Comparison of ENCODE assay signal across 17 mouse cellular contexts in the genomic region with DNA sequence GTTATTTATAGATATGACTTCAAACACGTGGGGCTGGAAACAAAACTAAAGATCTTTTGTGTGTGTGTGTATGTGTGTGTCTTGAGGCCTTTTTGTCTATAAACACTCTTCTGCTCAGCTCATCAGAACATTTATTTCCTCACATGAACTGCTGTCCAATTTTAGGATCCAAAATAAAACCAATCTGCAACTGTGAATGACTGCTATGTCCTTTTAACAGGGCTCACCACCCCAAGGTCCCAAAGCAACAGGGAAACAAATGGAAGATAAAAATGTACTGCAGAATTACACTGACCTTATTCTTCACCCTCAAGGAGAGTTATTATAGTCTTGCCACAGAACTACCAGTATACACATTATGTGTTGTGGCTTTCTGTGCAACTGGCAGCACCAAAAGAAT. TPM values are rescaled to one million over a fixed set of nuclear protein-coding genes. Genes with fewer than 3 reads are reported as not detected.
DNase-seq lines count a peak whose midpoint lies in the region; TF ChIP-seq lines count a peak whose summit lies in the region.
"Had no signal": no experiment of that assay in that cellular context is flagged by ENCODE, and none has a peak within 500 bp of the region (broad histone marks: within the 10 kb centered on the region; RNA-seq: fewer than 3 reads in every experiment).

No protein-coding gene starts in this region.

- TF ChIP-seq CTCF in bone marrow macrophage, adult 2 months (IDR thresholded peaks at IDR 0.05; ENCODE audit: low read depth, low read length) = no peak
- TF ChIP-seq CTCF in left cerebral cortex, adult 2 months (IDR thresholded peaks at IDR 0.05) = no peak

- intact Hi-C loops in heart, postnatal 25 days (cut with DNase I) = no loop called here
- intact Hi-C loops in heart, postnatal 10 days (cut with DNase I) = no loop called here
- intact Hi-C loops in left cerebral cortex, adult 2 months (cut with DNase I) = no loop called here

- peak overlapping the region; percentile 76 for H3K27ac ChIP-seq in bone marrow macrophage, adult 2 months (ENCODE audit: insufficient read depth, low read depth, low read length)
- H3K27ac ChIP-seq in left cerebral cortex, adult 2 months = no peak overlapping the region
- H3K27ac ChIP-seq: embryonic facial prominence, embryonic 10.5 days; forebrain, embryonic 10.5 days; heart, embryonic 10.5 days; hindbrain, embryonic 12.5 days; hindbrain, postnatal 0 days had no signal

- DNase-seq in heart, adult 18-20 months = peak; percentile 14 to 29
- DNase-seq in heart, postnatal 25 days (ENCODE audit: low spot score) = no peak
- peak; percentile 16 to 18 for DNase-seq in heart, postnatal 10 days
- no peak for DNase-seq in heart, adult 8-10 months (ENCODE audit: low spot score)
- no peak for DNase-seq in left cerebral cortex, adult 2 months (ENCODE audit: extremely low spot score in 1 of 2, low spot score in 2 of 2)
- DNase-seq: adrenal gland, adult 2 months; adrenal gland, postnatal 25 days; cerebellum, adult 2 months; cerebellum, postnatal 10 days; heart, postnatal 14 days; kidney, adult 11 months had no signal

- peaks cover 50% of the 10 kb centered on the region for H3K4me1 ChIP-seq in bone marrow macrophage, adult 2 months (ENCODE audit: control insufficient read depth, insufficient read depth, low read length)
- H3K4me1 ChIP-seq: embryonic facial prominence, embryonic 10.5 days; forebrain, embryonic 10.5 days; heart, embryonic 10.5 days; hindbrain, embryonic 12.5 days had no signal

- TF ChIP-seq POLR2A in bone marrow macrophage, adult 2 months (IDR thresholded peaks at IDR 0.05; ENCODE audit: borderline replicate concordance, low read depth, low read length) = no peak

- no peak overlapping the region for H3K4me3 ChIP-seq in bone marrow macrophage, adult 2 months (ENCODE audit: insufficient read depth, low read length)
- no peak overlapping the region for H3K4me3 ChIP-seq in left cerebral cortex, adult 2 months
- H3K4me3 ChIP-seq: embryonic facial prominence, embryonic 10.5 days; forebrain, embryonic 10.5 days; heart, embryonic 10.5 days; hindbrain, embryonic 12.5 days had no signal

RNA-seq across cellular contexts. Expression of a gene that starts 11.2 kb away (rescaled TPM):
- total RNA-seq in heart, adult 18-20 months (2021) = 10 to 100 TPM; 49.7 to 53.9 TPM
- 10 to 100 TPM; 39.2 to 48.4 TPM for total RNA-seq in heart, postnatal 25 days (2021)
- total RNA-seq in heart, postnatal 10 days (2021) = 10 to 100 TPM; 37.5 to 39.7 TPM
- 10 to 100 TPM; 50.7 to 59.6 (median 55.4) TPM for total RNA-seq in heart, adult 8-10 months (2022)
- 28.8 and 35.7 TPM in 2 replicates for polyA plus RNA-seq in bone marrow macrophage, adult 2 months (2012; ENCODE audit: insufficient read depth, insufficient read length, missing spikeins)
- 10 to 100 TPM; 83.7 to 84.1 TPM for total RNA-seq in left cerebral cortex, adult 2 months (2021)

RNA-seq across cellular contexts. Expression of a gene that starts 11.4 kb away (rescaled TPM):
- 1 to 10 TPM; 8.0 to 8.4 TPM for total RNA-seq in heart, adult 18-20 months (2021)
- total RNA-seq in heart, postnatal 25 days (2021) = 1 to 10 TPM; 5.9 to 6.2 TPM
- 1 to 10 TPM; 5.2 to 7.8 TPM for total RNA-seq in heart, postnatal 10 days (2021)
- 1 to 10 TPM; 5.8 to 8.5 (median 6.5) TPM for total RNA-seq in heart, adult 8-10 months (2022)
- polyA plus RNA-seq in bone marrow macrophage, adult 2 months (2012; ENCODE audit: insufficient read depth, insufficient read length, missing spikeins) = 4.8 and 4.9 TPM in 2 replicates
- 1 to 10 TPM; 4.9 to 6.5 TPM for total RNA-seq in left cerebral cortex, adult 2 months (2021)

RNA-seq across cellular contexts. Expression of a gene that starts 30.7 kb away (rescaled TPM):
- total RNA-seq in heart, adult 18-20 months (2021) = 10 to 100 TPM; 14.5 to 16.6 TPM
- total RNA-seq in heart, postnatal 25 days (2021) = 10 to 100 TPM; 14.5 to 16.8 TPM
- 10 to 100 TPM; 21.9 to 22.7 TPM for total RNA-seq in heart, postnatal 10 days (2021)
- 10 to 100 TPM; 16.2 to 18.1 (median 16.6) TPM for total RNA-seq in heart, adult 8-10 months (2022)
- polyA plus RNA-seq in bone marrow macrophage, adult 2 months (2012; ENCODE audit: insufficient read depth, insufficient read length, missing spikeins) = 24.0 and 26.3 TPM in 2 replicates
- total RNA-seq in left cerebral cortex, adult 2 months (2021) = 10 to 100 TPM; 55.9 to 56.3 TPM

RNA-seq across cellular contexts. Expression of a gene that starts 49.6 kb away (rescaled TPM):
- 10 to 100 TPM; 22.1 to 26.5 TPM for total RNA-seq in heart, adult 18-20 months (2021)
- 10 to 100 TPM; 24.7 to 27.7 TPM for total RNA-seq in heart, postnatal 25 days (2021)
- 10 to 100 TPM; 50.3 to 51.9 TPM for total RNA-seq in heart, postnatal 10 days (2021)
- 10 to 100 TPM; 20.6 to 24.6 (median 22.2) TPM for total RNA-seq in heart, adult 8-10 months (2022)
- polyA plus RNA-seq in bone marrow macrophage, adult 2 months (2012; ENCODE audit: insufficient read depth, insufficient read length, missing spikeins) = 66.6 and 88.4 TPM in 2 replicates
- 10 to 100 TPM; 74.2 to 80.4 TPM for total RNA-seq in left cerebral cortex, adult 2 months (2021)

RNA-seq across cellular contexts. Expression of a gene that starts 49.6 kb away (rescaled TPM):
- 1 to 10 TPM; 3.6 to 4.6 TPM for total RNA-seq in heart, adult 18-20 months (2021)
- total RNA-seq in heart, postnatal 25 days (2021) = 1 to 10 TPM; 5.2 to 5.7 TPM
- total RNA-seq in heart, postnatal 10 days (2021) = 10 to 100 TPM; 10.6 to 12.6 TPM
- 1 to 10 TPM; 2.6 to 4.1 (median 2.9) TPM for total RNA-seq in heart, adult 8-10 months (2022)
- 12.5 and 17.5 TPM in 2 replicates for polyA plus RNA-seq in bone marrow macrophage, adult 2 months (2012; ENCODE audit: insufficient read depth, insufficient read length, missing spikeins)
- 10 to 100 TPM; 11.7 TPM for total RNA-seq in left cerebral cortex, adult 2 months (2021)

Comparison
In these comparisons a context has a peak if more than half of its experiments do, and no peak if none do; other contexts are left out.
1. DNase-seq: peak in heart, adult 18-20 months (2 of 2) and heart, postnatal 10 days (2 of 2); none in heart, postnatal 25 days (single experiment), heart, adult 8-10 months (single experiment) and left cerebral cortex, adult 2 months (0 of 2).